Mouse (Mus musculus) liver, embryonic 14.5 days (tissue): ENCODE measurements around the gene Tmem255a.

Experiments used
- CTCF ChIP-seq: IDR thresholded peaks from 2 replicates; pipeline ENCODE4 v1.5.1; 2016; ENCODE audit warnings: antibody characterized with exemption, low read depth, control low read depth
- EP300 ChIP-seq: IDR thresholded peaks from 2 replicates; pipeline ENCODE4 v1.6.1; 2016; ENCODE audit warnings: antibody characterized with exemption, low read depth

- no peak for TF ChIP-seq CTCF
- no peak for TF ChIP-seq EP300
Observed at GRCm38 (mm10) chrX:38207392-38207791, 44.8 kb downstream of the Tmem255a start.
